Mouse (Mus musculus) cerebellum, adult 18-20 months (tissue): ENCODE measurements around the gene Kcnh1.

Experiments
- DNase-seq, 2 experiments: peaks; one replicate each; pipeline ENCODE4 v3.0.0; 2021

Gene Kcnh1

DNA sequence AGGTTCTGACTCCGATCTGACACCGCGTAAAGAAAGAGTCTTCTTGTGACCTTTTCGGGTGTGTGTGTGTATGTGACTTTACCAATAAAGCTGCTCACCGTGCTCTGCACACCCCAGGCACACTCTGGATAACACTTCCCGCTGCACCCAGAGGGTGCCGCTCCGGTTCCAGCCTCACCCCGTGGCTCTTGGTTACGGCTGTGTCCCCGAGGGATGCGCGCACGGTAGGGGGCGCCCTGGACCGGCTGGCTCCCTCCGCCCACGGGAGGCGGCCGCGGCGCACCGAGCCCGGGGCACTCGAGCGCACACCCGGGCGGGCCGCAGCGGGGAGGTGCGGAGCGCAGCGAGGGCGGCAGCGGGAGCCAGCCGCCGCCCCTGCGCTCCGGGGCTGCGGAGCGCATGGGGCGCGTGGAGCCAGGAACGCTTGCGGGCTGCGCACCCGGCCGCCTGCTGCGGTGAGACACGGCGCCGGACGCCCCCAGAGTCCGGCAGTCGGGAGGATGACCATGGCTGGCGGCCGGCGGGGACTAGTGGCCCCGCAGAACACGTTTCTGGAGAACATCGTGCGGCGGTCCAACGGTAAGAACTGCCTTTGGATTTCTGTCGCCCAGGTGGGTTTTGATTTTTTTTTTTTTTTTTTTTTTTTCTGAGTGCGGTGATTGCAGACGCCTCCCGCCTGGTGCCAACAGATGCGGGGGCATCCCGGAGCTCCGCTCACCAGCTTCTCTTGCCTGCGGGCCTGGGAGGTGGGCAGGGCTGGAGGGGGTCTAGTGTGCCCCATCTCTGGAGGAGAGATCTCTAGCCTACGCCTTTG, at the start of gene Kcnh1:
Kcnh1 (plus strand) TSS at position 267 of the 814 bp plus-strand sequence.
- peak; percentile 92 to 98 for DNase-seq

DNA sequence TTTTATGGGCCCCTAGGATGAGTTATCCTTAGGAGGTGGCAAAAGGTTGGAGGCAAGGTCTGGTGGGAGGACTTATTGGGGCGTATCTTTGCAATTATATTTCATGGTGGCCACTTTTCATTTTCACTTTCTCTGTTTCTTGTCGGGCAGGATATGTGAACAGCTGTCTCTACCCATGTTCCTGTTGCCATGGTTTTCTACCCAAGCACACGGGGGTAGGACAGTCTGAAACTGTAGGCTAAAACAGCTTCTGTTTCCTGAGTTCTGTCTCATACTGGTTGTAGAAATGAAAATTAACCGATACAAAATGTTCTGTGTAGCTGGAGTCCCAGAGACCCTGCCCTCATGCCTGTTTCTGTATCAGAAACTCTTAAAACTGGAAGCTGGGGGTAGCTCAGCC, 39.4 kb upstream of the Kcnh1 start:
- DNase-seq, result no peak

GRCm38 (mm10) chr1:192171477-192171876, 19.1 kb upstream of the Kcnh1 start:
- no peak for DNase-seq

DNA sequence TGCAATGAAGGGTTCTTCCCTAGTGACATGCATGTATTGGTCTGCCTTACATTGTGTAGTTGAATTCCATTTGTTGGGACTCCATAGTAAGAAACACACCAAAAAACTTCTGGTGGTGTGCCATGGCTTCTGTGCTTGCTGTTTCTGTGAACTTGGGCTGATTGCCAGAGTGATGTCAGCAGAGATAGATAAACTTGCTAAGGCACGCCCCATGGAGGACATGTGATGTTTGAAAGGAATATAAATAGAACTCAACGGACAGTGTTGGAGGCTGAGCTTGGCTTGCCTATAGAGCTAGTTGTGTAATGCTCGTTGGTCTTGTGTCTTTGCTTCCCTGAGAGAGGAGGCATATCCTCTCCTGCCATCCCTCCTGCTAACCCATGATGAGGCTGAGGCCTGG, 10.7 kb upstream of the Kcnh1 start:
- DNase-seq, result no peak

DNA sequence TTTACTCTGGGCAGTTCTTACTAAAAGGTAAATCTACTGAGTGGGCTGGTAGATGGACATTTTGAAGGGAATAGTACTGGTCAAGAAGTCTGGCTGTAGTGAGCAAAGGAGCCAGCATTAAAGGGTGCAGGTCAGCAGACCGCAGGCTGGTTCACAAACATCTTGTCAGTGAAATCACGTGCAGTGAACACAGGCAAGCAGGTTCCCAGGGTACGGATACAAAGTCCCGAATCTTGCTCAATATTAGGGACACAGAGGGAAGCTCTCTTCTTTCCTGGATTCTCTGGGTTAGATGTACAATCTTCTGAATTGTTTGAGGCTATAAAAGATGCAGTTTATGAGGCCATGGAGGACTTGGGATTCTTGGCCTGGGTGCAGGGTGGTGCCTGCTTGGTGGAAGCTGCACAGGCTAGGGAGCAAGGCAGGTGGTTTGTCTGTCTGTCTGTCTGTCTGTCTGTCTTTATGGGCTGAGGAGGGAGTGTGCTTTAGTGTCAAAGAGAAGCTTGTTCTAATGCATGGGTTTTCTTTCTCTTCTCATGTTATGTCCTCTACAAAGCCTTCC, 8.8 kb upstream of the Kcnh1 start:
- no peak for DNase-seq

DNA sequence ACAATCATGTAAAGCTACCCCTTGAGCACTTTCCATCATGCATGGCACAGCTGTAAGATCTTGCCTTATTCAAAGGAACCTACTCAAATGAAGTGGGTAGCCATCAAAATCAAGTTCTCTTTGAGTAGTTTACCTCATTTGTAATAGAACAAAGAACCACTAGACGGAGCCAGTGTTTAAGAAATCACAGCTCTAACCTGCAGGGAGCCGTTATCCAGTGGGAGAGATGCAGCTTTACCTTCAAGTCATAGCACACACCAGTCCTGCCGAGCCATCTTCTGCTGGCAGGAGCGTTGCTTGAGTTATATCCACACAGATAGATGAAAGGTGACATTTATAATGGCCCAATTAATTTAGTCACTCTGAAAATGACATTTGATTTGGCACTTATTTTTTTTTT, 1.5 kb upstream of the Kcnh1 start:
- DNase-seq, result peak; percentile 67 to 70

DNA sequence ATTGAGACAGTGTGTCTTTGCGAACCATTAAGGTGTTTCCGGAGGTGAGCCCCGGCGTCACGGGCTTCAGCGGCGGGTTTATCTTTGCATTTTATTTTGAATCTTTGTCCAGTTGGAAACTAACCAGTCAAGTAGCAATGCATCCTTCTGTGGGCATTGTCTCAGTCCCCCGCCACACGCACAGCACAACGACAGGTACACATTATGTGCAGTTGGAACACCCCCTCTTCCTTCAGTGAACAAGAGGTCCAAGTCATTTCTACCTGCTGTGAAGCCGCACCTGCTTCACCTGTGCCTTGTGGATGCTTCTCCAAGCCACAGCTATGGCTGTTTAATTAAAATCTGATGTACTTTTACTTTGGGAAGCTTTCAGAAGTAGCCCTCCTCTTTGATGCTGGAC, 803 bp upstream of the Kcnh1 start:
- peak; percentile 71 to 78 for DNase-seq

- peak; percentile 70 to 71 for DNase-seq
Measured at GRCm38 (mm10) chr1:192191322-192191639, 707 bp downstream of the Kcnh1 start.

DNA sequence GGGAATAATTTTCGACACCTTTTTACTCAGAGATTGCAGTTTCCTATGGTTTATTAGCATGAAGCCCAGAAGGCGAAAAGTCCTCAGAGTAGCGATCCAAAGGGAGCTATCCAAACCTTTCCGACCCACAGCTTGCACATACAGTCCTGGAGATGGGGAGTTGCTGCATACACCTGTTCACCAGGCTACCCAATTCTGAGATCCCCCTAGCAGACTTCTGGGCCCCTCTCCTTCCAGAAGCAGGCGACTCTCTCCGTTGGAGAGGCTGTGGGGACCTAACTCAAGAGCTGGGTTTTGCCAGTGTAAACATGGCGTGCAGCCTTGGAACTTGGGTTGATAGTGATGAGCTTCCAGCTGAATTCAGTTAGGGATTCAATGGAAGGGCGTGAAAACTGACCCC, 1.3 kb downstream of the Kcnh1 start:
- peak; percentile 37 to 52 for DNase-seq

GRCm38 (mm10) chr1:192192710-192193109, 2.1 kb downstream of the Kcnh1 start:
- peak; percentile 52 to 57 for DNase-seq

DNA sequence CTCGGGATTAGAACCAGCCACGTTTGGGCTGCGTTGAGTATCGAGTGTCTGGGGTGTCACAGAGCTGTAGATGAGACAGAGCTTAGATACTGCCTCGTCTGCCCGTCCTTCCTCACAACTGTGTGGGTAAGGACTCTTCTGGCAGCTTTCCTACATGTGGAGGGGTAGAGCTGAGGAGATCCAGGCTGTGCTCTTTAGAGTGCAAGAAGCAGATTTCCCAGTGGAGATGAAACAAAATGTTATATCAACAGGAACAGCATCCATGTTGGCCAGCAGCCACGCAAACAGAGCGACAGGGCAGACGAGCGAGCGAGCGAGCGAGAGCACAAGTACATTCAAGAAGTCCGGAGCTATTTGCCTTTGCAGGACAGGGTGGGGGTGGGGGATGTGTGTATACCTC, 3.1 kb downstream of the Kcnh1 start:
- DNase-seq, result peak; percentile 46 to 50

DNA sequence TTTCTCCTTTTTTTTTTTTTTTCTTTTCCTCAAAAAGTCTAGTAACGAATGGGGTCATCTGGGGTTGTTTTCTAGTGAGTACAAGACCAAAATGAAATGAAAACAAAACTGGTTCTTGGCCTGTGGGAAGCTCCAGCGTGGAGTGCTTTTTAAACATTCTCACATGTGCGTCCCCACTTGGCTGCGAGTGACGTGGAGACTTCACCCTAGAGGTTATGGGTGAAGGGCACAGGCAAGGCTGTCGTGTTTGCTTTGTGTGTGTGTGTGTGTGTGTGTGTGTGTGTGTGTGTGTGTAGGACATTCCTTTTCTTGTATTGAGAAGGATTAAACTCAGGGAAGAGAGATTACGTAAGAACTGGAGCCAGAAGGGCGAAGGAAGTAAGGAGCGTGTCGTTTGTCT, 6.9 kb downstream of the Kcnh1 start:
- DNase-seq, result no peak

- DNase-seq, result peak; percentile 75 to 76
Measured at GRCm38 (mm10) chr1:192202936-192203335, 12.4 kb downstream of the Kcnh1 start.

DNA sequence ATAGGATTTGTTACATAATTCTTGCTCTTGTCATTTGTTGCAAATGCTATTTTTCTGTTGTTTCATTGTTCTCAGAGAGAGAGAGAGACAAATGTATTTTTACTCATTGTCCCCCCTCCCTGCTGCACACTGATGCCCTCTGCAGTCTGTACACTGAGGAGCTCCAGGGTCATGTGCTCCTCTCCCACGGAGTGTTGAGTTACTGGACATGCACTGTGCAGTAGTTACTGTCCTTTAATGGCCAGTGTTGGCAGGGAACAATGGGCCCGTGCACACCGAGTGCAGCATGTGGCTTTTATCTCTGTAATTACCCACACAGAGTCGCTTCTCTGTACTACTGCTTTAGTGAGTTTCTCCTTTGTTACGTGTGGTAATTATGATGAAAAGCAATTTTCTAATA, 17.4 kb downstream of the Kcnh1 start:
- DNase-seq, result peak in 1 of 2 experiments; percentile 43

DNA sequence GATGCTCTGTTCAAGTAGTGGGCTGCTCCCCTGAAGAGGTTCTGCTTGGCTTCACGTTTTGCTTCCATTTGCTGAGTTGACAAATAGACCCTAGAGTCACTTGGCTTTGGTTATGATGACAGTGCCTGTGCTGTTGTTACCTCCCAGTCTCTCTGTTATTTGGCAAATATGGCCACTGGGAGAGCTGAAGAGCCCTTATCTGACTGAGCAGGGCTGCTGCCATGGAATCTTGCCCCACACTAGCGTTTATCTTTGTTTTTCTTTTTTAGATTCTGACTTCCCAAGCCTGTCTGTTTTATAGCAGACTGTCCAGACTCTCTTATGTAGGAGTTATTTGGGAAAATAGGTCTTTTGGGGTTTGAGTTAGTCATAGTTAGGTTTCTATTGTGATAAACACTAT, 21.9 kb downstream of the Kcnh1 start:
- no peak for DNase-seq

DNA sequence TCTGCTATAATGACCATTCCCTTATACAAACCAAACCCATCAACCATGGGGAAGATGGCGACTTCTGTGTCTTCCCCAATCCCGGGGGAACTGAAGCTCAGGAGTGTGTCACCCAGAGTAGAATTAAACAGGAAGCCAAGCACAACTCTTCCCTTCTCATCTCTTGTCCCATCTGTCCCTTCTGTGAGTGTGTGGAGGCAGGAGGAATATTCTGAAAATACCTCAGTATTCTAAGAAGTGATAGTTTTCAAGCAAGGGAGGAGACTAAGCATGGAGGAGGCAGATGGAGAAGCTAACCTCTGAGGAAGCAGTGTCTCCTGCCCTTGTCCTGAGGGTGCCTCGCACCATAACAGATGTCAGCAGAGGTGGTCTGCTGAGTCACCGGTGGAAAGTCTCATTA, 24.1 kb downstream of the Kcnh1 start:
- no peak for DNase-seq

GRCm38 (mm10) chr1:192220156-192220555, 29.6 kb downstream of the Kcnh1 start:
- no peak for DNase-seq

GRCm38 (mm10) chr1:192224161-192224560, 33.6 kb downstream of the Kcnh1 start:
- no peak for DNase-seq

DNA sequence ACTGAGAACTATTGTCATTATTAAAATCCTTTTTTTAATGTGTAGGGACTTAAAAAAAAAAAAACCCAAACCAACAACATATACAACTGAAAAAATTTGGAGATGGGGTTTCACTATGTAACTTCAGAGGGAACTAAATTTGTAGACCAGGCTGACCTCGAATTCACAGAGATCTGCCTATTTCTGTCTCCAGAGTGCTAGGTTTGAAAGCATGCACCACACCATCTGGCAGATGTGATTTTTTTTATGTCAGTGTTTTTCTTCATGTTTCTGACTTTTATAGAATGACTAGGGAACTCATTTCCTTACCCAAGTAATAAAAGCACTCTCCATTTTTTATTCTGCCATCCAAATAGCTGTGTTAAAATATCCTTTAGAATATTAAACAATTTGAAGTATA, 42.1 kb downstream of the Kcnh1 start:
- no peak for DNase-seq

GRCm38 (mm10) chr1:192246836-192247235, 56.3 kb downstream of the Kcnh1 start:
- no peak for DNase-seq

- DNase-seq, result no peak
Measured at GRCm38 (mm10) chr1:192259146-192259545, 68.6 kb downstream of the Kcnh1 start.

- DNase-seq, result no peak
Measured at GRCm38 (mm10) chr1:192259616-192260015, 69.0 kb downstream of the Kcnh1 start.

GRCm38 (mm10) chr1:192265704-192266103, 75.1 kb downstream of the Kcnh1 start:
- no peak for DNase-seq

- DNase-seq, result peak; percentile 32 to 39
Measured at GRCm38 (mm10) chr1:192266956-192267355, 76.4 kb downstream of the Kcnh1 start.

GRCm38 (mm10) chr1:192268878-192269277, 78.3 kb downstream of the Kcnh1 start:
- DNase-seq, result no peak
